Mouse (Mus musculus): ENCODE data around the gene Fbxw2.
"Not testable (repeated sequence)": the region's sequence is repeated elsewhere in the genome, so short reads cannot be mapped to it uniquely, and the experiment has no call there.

Fbxw2 gene

DNA sequence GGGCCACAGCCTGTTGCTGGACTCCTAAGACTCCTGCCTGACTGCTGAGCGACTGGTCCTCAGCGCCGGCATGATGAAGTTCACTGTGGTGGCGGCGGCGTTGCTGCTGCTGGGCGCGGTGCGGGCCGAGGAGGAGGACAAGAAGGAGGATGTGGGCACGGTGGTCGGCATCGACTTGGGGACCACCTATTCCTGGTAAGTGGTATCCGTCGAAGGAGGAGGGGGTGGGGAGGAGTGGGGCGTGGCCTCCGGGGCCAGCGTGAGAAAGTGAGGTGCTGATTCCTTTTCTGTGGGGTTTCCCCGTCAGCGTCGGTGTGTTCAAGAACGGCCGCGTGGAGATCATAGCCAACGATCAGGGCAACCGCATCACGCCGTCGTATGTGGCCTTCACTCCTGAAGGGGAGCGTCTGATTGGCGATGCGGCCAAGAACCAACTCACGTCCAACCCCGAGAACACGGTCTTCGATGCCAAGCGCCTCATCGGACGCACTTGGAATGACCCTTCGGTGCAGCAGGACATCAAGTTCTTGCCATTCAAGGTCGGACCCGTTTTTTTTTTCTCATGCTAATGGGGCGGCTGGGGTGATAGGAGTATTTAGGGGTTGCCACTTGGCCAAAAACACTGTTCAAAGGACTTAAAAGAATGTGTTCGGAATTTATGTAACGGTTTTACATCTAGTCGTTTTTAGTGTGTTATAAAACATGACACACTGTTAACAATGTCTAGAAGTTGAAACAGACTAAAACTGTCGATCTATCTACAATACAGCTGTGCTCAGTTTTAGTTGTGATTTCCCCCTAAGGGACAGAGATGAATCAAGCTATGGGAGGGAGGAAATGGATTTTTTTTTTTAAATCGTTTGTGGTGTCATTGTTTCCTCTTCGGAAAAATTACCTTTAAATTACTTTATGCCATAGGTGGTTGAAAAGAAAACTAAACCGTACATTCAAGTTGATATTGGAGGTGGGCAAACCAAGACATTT, 53.6 kb downstream of the Fbxw2 start:
- peak; percentile 63 for DNase-seq

DNA sequence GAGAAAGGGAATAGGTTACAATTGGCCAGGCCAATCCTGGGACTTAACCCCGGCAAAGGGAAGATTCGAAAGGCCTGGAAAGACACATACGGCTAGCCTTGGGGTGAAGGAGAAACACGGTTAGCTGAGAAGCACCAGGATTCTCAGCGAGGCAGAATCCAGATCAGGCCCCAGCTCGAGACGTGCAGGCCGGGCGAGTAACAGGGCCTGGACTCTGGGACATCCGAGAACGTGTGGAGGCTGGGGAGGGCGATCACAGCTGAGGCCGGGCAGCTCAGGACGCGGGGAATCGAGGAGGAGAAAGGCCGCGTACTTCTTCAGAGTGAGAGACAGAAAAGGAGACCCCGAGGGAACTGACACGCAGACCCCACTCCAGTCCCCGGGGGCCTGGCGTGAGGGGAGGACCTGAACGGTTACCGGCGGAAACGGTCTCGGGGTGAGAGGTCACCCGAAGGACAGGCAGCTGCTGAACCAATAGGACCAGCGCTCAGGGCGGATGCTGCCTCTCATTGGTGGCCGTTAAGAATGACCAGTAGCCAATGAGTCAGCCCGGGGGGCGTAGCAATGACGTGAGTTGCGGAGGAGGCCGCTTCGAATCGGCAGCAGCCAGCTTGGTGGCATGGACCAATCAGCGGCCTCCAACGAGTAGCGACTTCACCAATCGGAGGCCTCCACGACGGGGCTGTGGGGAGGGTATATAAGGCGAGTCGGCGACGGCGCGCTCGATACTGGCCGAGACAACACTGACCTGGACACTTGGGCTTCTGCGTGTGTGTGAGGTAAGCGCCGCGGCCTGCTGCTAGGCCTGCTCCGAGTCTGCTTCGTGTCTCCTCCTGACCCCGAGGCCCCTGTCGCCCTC, 54.5 kb downstream of the Fbxw2 start, which contains the start of gene Hspa5:
Hspa5 (plus strand) TSS at position 603 of the 859 bp plus-strand sequence.
- DNase-seq, result peak; percentile 100

DNA sequence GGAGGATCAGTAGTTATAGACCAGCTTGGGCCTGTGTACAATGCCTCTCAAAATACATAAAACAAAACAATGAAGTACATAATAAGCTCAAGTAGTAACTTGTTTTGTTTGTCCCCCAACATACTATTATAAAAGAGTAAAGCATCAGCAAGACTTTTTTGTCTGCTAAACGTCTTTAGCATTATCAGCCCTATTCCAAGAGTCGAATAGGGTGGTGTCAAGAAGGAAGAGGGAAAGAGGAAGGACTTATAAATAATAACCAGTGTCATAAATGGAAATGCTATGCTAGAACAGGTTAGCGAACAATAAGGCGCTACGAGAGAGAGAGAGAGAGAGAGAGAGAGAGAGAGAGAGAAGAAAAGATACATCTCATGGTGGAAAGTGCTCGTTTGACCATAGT, 55.2 kb downstream of the Fbxw2 start:
- DNase-seq, result no peak

DNA sequence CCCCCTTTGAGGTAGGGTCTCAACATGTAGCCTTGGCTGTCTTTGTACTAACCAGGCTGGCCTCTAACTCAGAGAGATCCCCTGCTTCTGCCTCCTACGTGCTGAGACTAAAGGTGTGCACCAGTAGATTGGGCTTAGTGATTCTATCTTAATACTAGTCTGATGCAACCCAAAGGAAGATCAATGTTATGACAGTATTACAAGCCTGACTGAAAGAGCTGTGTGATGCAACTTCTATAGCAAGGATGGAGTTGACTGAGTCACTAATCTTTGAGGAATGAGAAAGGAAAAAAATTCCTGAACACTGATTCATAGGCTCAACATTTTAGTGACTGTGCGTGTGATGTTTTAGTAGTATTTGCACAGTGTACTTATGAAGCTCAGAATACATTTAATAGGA, 56.1 kb downstream of the Fbxw2 start:
- no peak for DNase-seq

DNA sequence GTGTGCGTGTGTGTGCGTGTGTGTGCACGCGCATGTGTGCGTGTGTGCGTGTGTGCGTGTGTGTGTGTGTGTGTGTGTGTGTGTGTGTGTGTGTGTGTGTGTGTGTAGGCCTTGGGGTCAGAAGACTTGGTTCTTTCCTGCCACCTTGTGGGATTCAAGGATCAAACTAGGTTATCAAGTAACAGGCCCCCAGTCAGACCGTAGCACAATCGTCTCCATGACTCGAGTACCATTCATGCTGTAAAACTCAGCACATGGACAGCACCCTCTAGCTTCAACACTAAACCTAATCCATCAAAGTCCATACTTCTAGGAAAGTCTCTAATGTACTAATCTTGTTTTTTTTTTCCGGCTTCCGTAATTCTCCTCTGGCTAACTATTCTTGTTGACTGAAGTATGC, 61.3 kb downstream of the Fbxw2 start:
- no peak for DNase-seq

DNA sequence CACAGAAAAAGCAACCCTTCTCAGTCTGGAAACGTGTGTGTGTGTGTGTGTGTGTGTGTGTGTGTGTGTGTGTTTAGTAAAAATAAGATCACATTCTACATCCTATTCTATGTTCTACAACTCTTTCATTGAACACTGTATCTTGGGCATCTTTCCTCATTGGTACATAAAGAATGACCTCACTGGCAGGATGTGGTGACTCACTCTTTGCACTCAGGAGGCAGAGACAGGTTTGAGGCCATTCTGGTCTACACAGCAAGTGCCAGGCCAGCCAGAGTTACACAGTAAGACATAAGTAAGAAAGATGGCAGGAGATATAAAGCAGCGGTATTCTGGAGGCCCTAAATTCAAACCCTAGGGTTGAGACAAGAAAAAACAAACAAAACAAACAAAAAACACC, 63.2 kb downstream of the Fbxw2 start:
- no peak for DNase-seq

DNA sequence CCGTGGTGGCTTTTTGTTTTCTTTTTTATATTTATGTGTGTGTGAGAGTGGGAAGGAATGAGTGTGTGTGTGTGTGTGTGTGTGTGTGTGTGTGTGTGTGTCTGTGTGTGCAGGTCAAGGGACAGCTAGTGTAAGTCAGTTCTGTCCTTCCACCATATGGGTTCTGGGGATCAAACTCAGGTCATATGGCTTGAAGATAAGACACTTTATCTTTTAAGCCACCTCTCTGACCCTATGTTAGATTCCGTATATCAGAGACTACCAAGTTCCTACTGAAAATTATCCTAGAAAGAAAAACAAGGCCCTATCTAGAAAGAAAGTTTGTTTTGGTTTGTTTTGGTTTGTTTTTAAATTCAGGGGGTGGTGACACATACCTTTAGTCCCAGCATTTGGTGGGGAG, 63.9 kb downstream of the Fbxw2 start:
- DNase-seq, result no peak

DNA sequence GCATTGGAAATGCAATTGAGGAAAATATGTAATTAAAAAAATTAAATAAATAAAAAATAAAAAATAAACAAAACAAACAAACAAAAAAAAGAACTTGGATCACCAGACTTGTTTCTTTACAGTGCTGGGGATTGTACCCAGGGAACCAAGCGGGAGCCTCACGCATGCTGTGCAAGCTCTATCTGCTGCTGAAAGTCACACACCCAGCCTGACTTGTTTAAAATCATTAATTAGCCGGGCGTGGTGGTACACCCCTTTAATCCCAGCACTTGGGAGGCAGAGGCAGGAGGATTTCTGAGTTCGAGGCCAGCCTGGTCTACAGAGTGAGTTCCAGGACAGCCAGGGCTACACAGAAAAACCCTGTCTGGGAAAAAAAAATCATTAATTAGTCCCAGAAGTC, 64.8 kb downstream of the Fbxw2 start:
- DNase-seq, result not testable (repeated sequence)

DNA sequence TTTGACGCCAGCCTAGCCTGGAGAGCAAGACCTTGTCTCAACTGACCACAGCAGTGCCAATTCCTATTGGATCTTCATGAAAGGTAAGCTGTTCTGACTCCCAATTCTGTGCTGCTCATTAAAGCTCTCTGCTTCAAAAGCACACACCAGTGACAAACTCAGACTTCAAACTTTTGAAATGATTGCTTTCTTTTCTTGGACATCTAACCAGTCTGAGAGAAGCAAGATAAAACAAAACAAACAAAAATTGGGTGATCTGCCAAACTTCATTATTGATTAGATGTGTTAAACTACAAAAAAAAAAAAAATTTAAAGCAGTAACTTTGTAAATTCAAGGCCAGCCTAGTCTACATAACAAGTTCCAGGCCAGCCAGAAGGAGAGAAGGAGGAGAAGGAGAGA, 68.8 kb downstream of the Fbxw2 start:
- DNase-seq, result no peak

DNA sequence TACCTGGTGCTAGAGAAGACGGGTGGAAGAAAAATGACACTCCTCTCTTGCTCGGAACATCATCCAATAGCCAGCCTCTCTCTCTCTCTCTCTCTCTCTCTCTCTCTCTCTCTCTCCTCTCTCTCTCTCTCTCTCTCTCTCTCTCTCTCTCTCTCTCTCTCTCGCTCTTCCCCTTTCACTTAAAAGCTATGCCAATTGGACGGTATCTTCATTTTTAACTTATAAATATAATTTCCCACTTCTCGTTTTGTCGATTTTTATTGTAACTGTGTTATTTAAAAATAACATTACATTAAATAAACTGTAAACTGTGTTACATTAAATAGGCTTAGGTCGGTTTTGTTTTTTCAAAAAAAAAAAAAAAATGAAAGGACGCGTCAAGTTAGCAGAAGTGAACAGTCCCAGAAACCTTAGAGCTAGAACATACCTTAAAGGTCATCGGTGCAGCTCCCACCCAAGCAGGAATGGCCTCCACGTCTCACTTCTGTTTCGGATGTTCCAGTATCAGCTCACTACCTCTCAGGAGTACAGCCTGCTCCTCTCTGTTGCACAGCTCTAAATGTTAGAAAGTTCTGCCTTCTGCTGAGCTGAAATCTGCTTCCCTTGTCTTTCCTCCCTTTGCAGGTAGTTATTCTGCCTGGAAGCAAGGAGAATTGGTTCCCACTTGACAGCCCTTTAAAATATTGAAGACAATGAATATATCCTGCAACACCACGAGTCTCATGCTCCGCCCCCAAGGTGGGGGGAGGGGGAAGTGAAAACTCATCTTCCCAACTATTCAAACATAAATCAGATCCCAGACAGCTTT, 71.4 kb downstream of the Fbxw2 start, which contains the start of gene Gapvd1:
Gapvd1 (minus strand) TSS at position 682 of the 808 bp plus-strand sequence.
- DNase-seq, result peak; percentile 46
